Mouse (Mus musculus) brown adipose tissue, adult 24 weeks (tissue): ENCODE data around the gene Syce3. TPM values are rescaled to one million over a fixed set of nuclear protein-coding genes. Genes with fewer than 3 reads are reported as not detected.
A peak's percentile ranks its signal among the peaks of the same experiment; 100 is the strongest.
"Not testable (repeated sequence)": the region's sequence is repeated elsewhere in the genome, so short reads cannot be mapped to it uniquely, and the experiment has no call there.

ENCODE experiments used
- H3K27ac ChIP-seq: fragments of 200-500 bp; replicated peaks from 2 replicates; pipeline ENCODE4 v1.5.1; 2012; ENCODE audit warnings: low read depth, mild to moderate bottlenecking, low read length
- H3K4me1 ChIP-seq: fragments of 200-500 bp; 2 replicates; pipeline ENCODE4 v1.6.1; 2012; ENCODE audit warnings: low read length, mixed read lengths; ENCODE audit not compliant: control insufficient read depth, insufficient read depth, insufficient read length
- H3K4me3 ChIP-seq: fragments of 200-500 bp; 2 replicates; pipeline ENCODE4 v1.5.1; 2012; ENCODE audit warnings: low read depth, mild to moderate bottlenecking, low read length, moderate library complexity; ENCODE audit not compliant: insufficient read depth
- polyA plus RNA-seq: library from polyadenylated mRNA; stranded (reverse); fragments of >200 nt; gene quantifications from 2 replicates; pipeline ENCODE4 v1.2.4, GENCODE M21; 2012; ENCODE audit not compliant: missing spikeins, insufficient read depth, insufficient read length

Gene Syce3
- polyA plus RNA-seq: not detected in 2 replicates

DNA sequence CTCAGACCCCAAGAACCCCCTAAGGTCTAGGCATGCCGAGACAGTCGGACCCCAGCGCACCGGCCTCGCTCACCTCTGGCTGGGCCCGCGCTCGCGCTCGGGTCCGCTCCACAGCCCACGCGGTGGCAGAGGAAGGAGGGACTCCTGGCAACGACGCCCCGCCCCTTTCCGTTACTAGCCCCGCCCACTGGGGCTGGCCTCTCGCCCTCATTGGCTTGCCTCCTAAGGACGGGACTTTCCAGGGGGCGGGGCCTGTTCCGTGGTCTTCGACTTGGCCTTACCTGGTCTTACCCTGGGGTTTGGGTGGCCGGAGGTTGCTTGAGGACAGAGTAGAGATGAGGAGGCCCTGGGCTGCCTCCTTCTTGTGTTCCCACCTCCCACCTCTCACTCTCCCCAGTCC is at the start of gene Syce3:
Gene Syce3, minus strand, starts transcription at position 386 of the 400 bp plus-strand sequence.
- Histone ChIP-seq H3K4me1 (no peaks in the 10 kb centered on the region), H3K4me3 (no peak within 1 kb of the TSS), H3K27ac (no peak within 1 kb of the TSS)

- H3K4me1 ChIP-seq: no peaks in the 10 kb centered on the region
- H3K4me3 ChIP-seq: no peak overlapping the region
- H3K27ac ChIP-seq: no peak overlapping the region
These were observed 49.5 kb upstream of the Syce3 start for GRCm38 (mm10) chr15:89459821-89460220.

DNA sequence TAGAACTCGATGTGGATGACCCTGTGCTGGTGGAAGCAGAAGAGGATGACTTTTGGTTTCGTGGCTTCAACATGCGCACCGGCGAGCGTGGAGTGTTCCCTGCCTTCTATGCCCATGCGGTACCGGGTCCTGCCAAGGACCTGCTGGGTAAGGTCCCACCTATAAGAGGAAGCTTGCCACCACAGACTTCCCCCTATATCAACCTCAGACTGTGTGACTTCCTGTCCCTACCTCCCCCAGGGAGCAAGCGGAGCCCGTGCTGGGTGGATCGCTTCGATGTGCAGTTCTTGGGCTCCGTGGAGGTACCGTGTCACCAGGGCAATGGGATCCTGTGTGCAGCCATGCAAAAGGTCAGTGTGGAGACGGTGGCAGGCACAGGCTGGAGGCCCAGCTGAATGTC is 48.6 kb upstream of the Syce3 start:
- 0 out of 2 replicates have a peak, but pooled peaks cover 3% of the 10 kb centered on the region for H3K4me1 ChIP-seq
- H3K4me3 ChIP-seq: no peak overlapping the region
- no peak overlapping the region for H3K27ac ChIP-seq

DNA sequence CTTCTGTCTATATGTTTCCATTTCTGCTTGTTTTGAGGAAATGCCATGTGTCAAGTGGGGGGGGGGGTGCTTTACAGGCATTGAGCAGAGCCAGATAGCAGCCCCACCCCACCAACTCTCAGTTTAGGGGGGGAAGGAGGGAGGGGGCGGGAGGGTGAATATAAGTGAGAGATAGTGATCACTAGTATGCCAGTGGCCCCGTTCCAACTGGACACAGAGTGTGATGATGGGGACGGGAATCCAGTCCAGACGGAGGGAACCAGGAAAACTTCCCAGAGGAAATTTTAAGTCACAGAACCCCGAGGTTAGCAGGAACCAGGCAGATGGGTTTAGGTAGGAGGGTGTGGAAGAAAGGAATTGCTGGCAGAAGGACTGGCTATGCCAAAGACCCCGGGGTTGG is 45.3 kb upstream of the Syce3 start:
- Histone ChIP-seq H3K4me1 (0 out of 2 replicates have a peak, but pooled peaks cover 3% of the 10 kb centered on the region), H3K4me3 (no peak overlapping the region), H3K27ac (no peak overlapping the region)

GRCm38 (mm10) chr15:89454857-89455256 is 44.6 kb upstream of the Syce3 start:
- Histone ChIP-seq H3K27ac (no peak overlapping the region), H3K4me1 (0 out of 2 replicates have a peak, but pooled peaks cover 3% of the 10 kb centered on the region), H3K4me3 (no peak overlapping the region)

- 0 out of 2 replicates have a peak, but pooled peaks cover 3% of the 10 kb centered on the region for H3K4me1 ChIP-seq
- no peak within 1 kb of the TSS for H3K27ac ChIP-seq
- H3K4me3 ChIP-seq: peak within 1 kb of the TSS; percentile 45
These were observed 43.7 kb upstream of the Syce3 start, which contains the start of gene Mapk8ip2 for GRCm38 (mm10) chr15:89453865-89454478. Mapk8ip2 (plus strand) TSS chr15:89453913.

DNA sequence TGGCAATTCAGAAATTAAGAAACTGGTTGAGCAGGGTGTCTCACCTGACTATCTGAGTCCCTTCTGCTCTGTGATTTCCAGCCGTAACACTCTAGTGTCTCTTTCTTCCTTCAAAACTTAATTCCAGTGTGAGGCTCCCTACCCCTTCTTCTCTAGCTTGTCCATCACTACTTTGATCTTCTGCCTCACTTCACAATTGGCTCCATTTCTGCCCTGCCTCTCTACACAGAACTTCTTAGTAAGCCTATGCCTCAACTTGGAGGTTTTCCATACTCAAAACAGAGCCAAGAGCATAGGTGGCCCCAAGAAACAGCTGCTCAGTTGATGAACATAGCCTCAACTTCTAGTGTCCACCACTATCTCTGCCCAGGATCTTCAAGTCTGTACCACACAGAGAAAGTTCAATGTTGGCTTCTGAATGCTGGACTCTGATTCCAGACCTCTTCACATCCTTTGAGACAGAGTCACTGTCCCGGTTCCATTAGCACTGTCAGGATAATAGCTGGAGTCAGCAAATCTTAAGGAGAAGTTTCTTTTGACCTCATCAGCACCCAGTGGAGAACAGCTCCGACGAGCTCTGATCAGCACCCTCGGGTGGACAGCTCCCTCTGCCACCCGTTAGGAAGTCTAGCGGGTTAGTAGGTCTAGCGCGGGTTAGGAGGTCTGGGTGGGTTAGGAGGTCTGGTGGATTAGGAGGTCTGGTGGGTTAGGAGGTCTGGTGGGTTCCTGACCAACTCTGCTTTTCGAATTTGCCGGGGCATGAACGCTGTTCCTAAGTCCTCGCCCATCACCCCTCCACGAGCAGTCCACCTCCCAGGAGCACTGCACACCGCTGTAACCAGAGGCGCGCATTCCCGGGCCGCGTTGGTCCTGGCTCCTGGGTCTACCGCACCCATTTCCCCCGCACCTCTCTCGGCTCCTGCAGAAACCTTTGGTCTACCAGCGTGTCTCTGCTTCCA is 42.9 kb upstream of the Syce3 start:
- no peak overlapping the region for H3K4me3 ChIP-seq

GRCm38 (mm10) chr15:89442486-89443070 is 32.3 kb upstream of the Syce3 start:
- H3K4me1 ChIP-seq: no peaks in the 10 kb centered on the region
- no peak overlapping the region for H3K27ac ChIP-seq
- H3K4me3 ChIP-seq: no peak overlapping the region

More for the DNA sequence above, 42.9 kb upstream of the Syce3 start:
- Histone ChIP-seq H3K4me1 (0 out of 2 replicates have a peak, but pooled peaks cover 3% of the 10 kb centered on the region), H3K27ac (no peak overlapping the region)

DNA sequence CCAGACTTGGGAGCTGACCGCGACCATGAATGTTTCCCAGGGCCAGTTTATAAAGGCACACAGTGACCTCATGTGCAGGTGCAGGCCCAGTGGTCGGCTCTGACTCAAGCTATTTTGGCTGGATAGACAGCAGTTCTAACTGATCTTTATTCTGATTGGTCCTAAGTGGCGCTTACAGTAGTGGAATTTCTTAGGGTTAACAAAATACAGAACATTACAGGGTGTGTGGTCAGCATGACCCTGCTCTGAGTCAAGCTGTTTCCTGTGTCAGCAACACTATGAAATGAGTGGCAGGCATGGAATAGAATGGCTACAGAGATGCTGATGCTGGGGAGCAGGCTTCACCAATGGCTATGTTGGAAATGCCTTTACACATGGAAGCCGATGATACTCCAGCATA is 25.6 kb upstream of the Syce3 start:
- H3K27ac ChIP-seq: no peak overlapping the region

DNA sequence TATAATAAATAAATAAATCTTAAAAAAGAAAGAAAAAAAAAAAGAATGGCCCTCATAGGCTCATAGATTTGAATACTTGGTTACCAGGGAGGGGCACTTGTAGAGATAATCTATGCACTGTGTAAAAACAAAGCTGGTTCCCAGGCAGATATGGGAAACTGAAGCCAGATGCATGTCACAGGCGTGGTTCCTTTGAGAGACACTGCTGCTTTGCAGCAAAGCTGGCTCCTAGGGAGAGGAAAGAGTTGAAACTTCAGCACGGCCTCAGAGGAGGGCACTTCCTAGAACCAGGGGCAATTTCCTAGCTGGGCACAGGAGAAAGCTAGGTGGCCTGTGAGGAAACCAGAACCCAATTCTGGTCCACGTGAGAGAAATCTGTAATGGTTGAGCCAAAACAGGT is 23.8 kb upstream of the Syce3 start:
- Histone ChIP-seq H3K4me3 (no peak overlapping the region), H3K27ac (no peak overlapping the region), H3K4me1 (peaks cover 5% of the 10 kb centered on the region; the same call in 1 of the 2 replicates)

More for the DNA sequence above, 25.6 kb upstream of the Syce3 start:
- peaks cover 5% of the 10 kb centered on the region; the same call in 1 of the 2 replicates for H3K4me1 ChIP-seq
- no peak overlapping the region for H3K4me3 ChIP-seq

DNA sequence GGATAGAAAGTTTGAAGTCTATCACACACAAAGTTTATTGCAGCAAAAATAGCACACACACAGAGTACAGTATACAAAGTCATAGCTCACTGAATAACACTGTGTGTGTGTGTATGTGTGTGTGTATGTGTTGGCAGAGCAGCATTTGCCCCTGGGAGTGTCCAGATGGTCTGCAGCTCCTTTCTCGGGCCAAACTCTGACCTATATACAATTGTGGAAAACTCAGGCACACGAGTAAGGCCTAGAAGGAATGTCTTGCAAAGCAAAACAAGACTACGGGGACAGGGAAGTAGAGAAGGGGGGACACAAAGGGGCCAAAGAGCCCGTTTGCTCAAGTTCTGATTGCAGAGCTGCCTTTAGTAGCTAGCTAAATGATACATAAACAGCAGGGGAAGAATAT is 22.6 kb upstream of the Syce3 start:
- peaks cover 5% of the 10 kb centered on the region; the same call in 1 of the 2 replicates for H3K4me1 ChIP-seq
- H3K27ac ChIP-seq: peak overlapping the region; percentile 64
- H3K4me3 ChIP-seq: no peak overlapping the region

DNA sequence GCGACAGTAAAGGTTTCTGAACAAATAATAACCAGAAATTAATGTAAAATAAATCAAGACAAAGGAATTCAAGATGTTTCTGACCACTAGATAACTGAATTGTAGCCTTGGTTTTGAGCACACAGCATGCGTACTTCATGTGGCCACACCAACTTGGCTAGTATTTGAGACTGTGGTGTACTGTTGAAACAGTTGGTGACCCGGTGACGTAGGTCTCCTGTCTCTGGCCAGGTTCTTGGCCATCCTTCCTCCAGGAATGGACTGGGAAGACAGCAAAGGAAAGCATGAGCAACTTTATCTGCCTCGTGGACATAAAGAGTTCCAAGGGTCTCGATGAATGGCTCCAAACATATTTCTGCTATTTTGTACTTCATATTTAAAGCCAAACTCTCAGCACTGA is 21.5 kb upstream of the Syce3 start:
- Histone ChIP-seq H3K4me3 (no peak overlapping the region), H3K4me1 (peaks cover 5% of the 10 kb centered on the region; the same call in 1 of the 2 replicates), H3K27ac (peak overlapping the region; percentile 92)

- Histone ChIP-seq H3K4me1 (peaks cover 5% of the 10 kb centered on the region; the same call in 1 of the 2 replicates), H3K4me3 (peak overlapping the region; percentile 13), H3K27ac (peak overlapping the region; percentile 92)
These were observed 21.0 kb upstream of the Syce3 start for GRCm38 (mm10) chr15:89431271-89431670.

DNA sequence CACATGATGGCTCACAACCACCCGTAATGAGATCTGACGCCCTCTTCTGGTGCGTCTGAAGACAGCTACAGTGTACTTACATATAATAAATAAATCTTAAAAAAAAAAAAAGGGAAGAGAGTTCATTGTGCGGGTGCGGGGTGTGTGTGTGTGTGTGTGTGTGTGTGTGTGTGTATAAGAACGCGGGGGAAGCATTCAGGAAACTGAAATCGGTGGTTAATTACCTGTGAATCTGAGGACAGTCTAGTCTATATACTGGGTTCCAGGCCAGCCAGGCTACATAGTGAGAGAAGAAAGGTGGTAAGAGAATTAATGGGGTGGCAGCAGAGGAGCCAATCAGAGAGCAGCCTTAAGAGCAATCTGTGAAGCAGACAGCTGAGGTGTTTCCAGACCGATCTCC is 20.5 kb upstream of the Syce3 start:
- peak overlapping the region; percentile 99 for H3K27ac ChIP-seq

GRCm38 (mm10) chr15:89430341-89430740 is 20.0 kb upstream of the Syce3 start:
- Histone ChIP-seq H3K27ac (peak overlapping the region; percentile 99), H3K4me3 (peak overlapping the region; percentile 91), H3K4me1 (peaks cover 5% of the 10 kb centered on the region; the same call in 1 of the 2 replicates)

More for the DNA sequence above, 20.5 kb upstream of the Syce3 start:
- H3K4me3 ChIP-seq: peak overlapping the region; percentile 13
- not testable (repeated sequence) for H3K4me1 ChIP-seq
